Mouse (Mus musculus) E14TG2a.4 (cell line): ENCODE measurements around the gene Atf4.

Experiments used
- CTCF ChIP-seq: conservative IDR thresholded peaks from 2 replicates; pipeline ENCODE4 v1.5.1; 2014; ENCODE audit warnings: low read length
- NANOG ChIP-seq: IDR thresholded peaks from 2 replicates; pipeline ENCODE4 v1.6.1; 2014; ENCODE audit warnings: borderline replicate concordance, low read length, mixed read lengths
- POU5F1 ChIP-seq: IDR thresholded peaks from 2 replicates; pipeline ENCODE4 v1.6.1; 2014; ENCODE audit warnings: low read length, borderline replicate concordance

DNA sequence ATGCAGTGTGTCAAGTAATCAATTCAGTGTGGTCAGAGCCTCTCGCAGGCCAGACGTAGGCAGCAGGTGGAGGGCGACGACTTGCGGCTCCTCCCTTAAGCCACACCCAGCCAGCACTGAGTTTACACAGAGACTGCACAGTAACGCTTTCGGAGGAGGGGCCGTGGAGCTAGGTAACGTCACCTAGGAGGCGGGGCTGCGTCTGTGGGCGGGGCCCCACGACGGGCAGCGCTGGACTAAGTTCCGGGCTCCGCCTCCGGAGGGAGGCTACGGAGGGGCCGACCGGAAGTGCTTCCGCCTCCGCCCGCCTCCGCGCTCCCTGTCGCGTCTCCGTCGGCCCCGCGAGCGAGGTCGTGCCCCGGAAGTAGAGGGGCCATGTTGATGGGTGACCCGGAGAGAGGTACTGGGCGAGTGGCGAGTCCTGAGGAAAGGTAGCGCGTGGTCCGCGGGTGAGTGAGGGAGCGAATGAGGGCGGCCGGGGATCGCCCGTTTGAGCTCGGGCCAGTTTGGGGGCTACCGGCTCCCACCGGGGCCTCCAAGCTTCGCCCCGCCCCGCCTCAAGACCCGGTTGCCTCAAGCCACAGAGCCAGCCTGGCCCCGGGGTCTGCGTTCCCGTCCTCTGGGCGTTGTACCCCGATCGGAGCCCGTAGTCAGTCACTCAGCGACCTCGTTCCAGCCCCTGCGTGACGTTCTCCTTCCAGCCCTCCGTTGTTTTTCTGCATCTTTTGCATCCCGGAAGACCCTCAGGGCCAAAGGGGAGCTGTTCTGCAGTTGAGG is 21.1 kb upstream of the Atf4 start, which contains the start of gene Mief1:
- TF ChIP-seq CTCF (no peak), NANOG (no peak), POU5F1 (no peak)
